Mouse (Mus musculus) neural tube, embryonic 10.5 days (tissue): ENCODE results near the gene Dynll1.

ENCODE experiments used
- DNase-seq: peaks from one replicate; pipeline ENCODE4 v3.0.0-alpha.2; 2017; ENCODE audit warnings: low spot score; ENCODE audit errors: extremely low spot score

Gene Dynll1

DNA sequence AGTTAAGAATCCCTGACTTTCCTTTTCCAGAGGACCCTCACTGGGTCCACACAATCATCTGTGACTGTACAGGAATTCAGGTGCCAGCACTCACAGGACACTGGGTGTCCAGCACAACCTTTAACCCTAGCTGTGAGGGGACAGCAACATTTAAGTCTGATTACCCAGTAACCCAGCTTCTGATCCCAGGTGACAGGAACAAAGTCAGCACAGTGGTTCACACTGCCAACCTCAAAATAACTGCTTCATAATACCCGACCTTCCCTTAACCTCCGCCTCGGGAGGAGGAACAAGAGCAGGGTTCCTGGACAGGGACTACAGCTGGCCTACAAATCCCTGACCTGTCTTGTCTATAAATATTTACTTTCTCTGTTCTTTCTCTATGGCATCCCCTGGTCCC lies 32.5 kb downstream of the Dynll1 start:
- no peak for DNase-seq

DNA sequence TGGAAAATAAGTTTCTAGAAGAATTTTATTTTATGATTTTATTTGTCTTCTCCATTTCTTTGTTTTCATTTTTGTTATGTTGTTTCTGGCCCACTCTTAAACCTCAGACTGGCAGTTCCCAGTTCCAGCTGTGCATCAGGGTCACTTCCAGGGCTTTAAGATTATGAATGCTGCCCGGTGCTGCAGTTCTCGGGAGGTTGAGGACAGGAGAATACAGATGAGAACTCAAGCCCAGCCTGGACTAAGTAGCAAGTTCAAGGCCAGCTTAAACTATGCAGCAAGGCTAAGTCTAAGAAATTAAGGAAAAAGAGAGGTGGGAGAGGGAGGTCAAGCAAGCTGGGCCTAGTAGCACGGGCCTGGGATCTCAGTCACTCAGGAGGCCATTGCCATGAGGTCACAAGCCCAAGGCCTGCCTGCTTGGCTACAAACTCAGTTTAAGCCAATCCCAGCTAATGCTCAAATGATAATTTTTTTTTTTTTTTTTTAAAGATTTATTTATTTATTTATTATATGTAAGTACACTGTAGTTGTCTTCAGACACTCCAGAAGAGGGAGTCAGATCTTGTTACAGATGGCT lies 33.2 kb downstream of the Dynll1 start:
- DNase-seq = no peak

DNA sequence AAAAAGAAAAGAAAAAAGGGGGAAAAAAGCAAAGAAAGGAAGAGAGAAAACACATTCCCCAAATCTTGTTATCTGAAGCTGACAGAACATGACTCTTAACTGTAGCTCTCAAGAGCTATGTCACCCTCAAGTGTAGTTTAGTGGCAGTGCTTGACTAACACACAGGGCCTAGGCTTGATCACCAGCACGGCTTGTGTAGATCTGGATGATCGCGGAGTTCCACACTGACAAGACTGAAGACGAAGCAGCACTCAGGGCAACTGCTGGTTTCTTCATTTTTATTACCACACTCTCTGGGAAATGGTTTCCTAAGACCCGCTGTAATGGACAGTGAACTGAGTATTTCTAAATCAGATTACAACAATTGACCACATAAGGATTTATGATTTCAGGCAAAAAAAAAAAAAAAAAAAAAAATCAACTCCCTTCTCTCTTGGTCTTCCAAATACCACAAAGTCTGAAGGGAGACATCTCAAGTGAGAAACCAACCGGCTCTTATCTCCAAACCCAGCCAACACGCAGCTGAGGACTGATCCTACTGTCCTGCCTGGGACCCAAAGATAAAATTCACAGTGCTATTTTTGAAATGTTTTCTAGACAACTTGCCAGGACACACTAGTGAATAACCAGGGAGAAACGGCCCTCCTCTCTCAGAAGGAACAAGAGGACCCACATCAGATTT lies 33.9 kb downstream of the Dynll1 start:
- no peak for DNase-seq

DNA sequence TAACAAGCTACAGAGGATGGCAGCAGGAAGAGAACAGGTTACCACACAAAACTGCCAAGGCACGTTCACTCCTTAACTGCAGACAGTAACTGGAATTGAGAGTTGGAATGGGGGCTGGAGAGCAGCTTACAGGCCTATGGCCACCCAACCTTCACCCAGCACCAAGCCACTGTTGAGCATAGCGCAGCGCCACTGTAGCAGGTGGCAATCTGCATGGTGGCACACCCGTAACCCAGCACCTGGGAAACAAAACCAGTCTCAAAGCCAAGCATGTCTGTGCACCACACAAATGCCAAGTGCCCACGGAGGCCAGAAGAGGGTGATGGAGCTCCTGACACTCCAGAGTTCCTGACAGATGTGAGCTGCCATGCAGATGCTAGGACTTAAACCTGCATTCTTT lies 34.5 kb downstream of the Dynll1 start:
- DNase-seq = no peak

GRCm38 (mm10) chr5:115262502-115263291 lies 38.1 kb downstream of the Dynll1 start:
- no peak for DNase-seq

GRCm38 (mm10) chr5:115261880-115262279 lies 38.9 kb downstream of the Dynll1 start:
- DNase-seq = no peak

GRCm38 (mm10) chr5:115261141-115261540 lies 39.7 kb downstream of the Dynll1 start:
- no peak for DNase-seq

DNA sequence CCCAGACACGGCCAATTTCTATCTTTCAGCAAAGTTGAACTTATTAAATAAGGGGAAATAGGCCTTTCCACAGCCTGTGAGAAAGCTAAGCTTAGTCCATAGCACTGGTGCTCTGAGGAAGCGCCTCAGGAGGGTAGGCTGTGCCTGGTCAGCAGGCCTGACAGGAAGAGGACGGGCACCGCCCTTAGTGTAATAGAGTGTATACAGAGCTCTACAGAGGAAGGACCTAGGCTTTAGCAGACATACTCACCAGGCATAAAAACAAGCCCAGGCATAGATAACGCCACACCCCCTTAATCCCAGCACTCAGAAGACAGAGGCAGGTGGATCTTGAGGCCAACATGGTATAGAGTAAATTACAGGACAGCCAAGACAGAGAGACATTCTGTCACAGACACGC lies 40.4 kb downstream of the Dynll1 start:
- no peak for DNase-seq

DNA sequence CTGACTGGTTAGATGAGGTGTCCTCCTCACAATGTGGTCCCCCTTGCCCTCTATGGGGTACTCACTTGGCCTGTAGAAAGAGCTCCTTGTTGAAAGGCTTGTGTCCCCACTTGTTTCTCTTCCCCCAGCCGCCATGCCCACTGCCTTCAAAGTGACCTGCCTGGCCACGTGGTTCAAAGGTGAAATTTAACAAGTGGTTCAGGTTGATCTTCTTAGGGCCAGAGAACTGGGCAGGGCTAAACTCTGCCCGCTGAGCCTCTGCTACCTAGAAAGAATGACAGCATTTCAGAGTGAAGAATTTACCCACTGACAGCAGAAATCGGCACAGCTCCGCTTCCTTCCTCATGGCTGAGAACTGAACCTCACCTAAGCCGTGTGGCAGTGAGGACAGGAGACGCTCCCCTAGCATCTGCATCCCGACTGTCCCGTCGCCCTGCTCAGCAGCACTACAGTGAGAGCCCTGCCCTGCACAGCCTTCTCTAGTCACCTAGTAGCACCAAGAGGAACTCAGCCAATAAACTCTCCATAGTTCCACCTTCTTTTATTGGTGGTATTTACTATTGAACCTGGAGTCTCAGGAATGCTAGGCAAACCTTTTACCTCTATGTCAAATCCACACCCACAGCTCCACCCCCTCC lies 43.8 kb downstream of the Dynll1 start:
- no peak for DNase-seq

- no peak for DNase-seq
Observed at GRCm38 (mm10) chr5:115255472-115255871, 45.3 kb downstream of the Dynll1 start.
